Mouse (Mus musculus): ENCODE results near the gene Vmn1r148.
"Not testable (repeated sequence)": the region's sequence is repeated elsewhere in the genome, so short reads cannot be mapped to it uniquely, and the experiment has no call there.

The Vmn1r148 gene

GRCm38 (mm10) chr7:22413283-22413682 is at the start of gene Vmn1r148:
Gene Vmn1r148 (plus strand): TSS chr7:22413583.
- DNase-seq (ENCODE audit: low read depth in 1 of 2, low spot score in 2 of 2), result not testable (repeated sequence)

GRCm38 (mm10) chr7:22370939-22371338 is 42.4 kb upstream of the Vmn1r148 start, which contains the start of gene Gm8660:
Gene Gm8660 (minus strand): TSS chr7:22371039.
- not testable (repeated sequence) for DNase-seq (ENCODE audit: low read depth in 1 of 2, low spot score in 2 of 2)

- DNase-seq (ENCODE audit: low read depth in 1 of 2, low spot score in 2 of 2), result not testable (repeated sequence)
These were observed 24.7 kb downstream of the Vmn1r148 start, which contains the start of gene Vmn1r149 for GRCm38 (mm10) chr7:22438129-22438528. Gene Vmn1r149 (minus strand): TSS chr7:22438229.

GRCm38 (mm10) chr7:22463975-22464374 is 50.6 kb downstream of the Vmn1r148 start, which contains the start of gene Gm10665:
Gene Gm10665 (minus strand): TSS chr7:22464075.
- not testable (repeated sequence) for DNase-seq (ENCODE audit: low read depth in 1 of 2, low spot score in 2 of 2)

Data from monocyte, adult 2 months (primary cell).